Mouse (Mus musculus) retina, postnatal 7 days (tissue): ENCODE measurements around the gene Celf6.
A peak's percentile ranks its signal among the peaks of the same experiment; 100 is the strongest.

ENCODE experiments used
- DNase-seq: peaks from one replicate; pipeline ENCODE4 v3.0.0-alpha.2; 2012; ENCODE audit warnings: low read depth, low spot score

Gene Celf6

GRCm38 (mm10) chr9:59577844-59578504 is at the start of gene Celf6:
Gene Celf6 (plus strand): TSS chr9:59577917.
- DNase-seq = peak; percentile 98

GRCm38 (mm10) chr9:59528274-59528673 is 49.4 kb upstream of the Celf6 start:
- no peak for DNase-seq

GRCm38 (mm10) chr9:59531645-59532044 is 46.1 kb upstream of the Celf6 start:
- DNase-seq = no peak

GRCm38 (mm10) chr9:59533422-59533821 is 44.3 kb upstream of the Celf6 start:
- no peak for DNase-seq

GRCm38 (mm10) chr9:59533889-59534288 is 43.8 kb upstream of the Celf6 start:
- DNase-seq = no peak

- no peak for DNase-seq
These were observed 40.1 kb upstream of the Celf6 start for GRCm38 (mm10) chr9:59537651-59538050.

- DNase-seq = peak; percentile 73
These were observed 38.1 kb upstream of the Celf6 start, which contains the start of the genes Hexa and Tmem202 for GRCm38 (mm10) chr9:59539441-59540137. Gene Hexa (plus strand): TSS chr9:59539540. Gene Tmem202 (minus strand): TSS chr9:59539847.

- no peak for DNase-seq
These were observed 36.1 kb upstream of the Celf6 start for GRCm38 (mm10) chr9:59541617-59542016.

- DNase-seq = no peak
These were observed 34.9 kb upstream of the Celf6 start for GRCm38 (mm10) chr9:59542766-59543324.

- DNase-seq = no peak
These were observed 33.0 kb upstream of the Celf6 start for GRCm38 (mm10) chr9:59544739-59545138.

- no peak for DNase-seq
These were observed 29.8 kb upstream of the Celf6 start for GRCm38 (mm10) chr9:59547869-59548268.

GRCm38 (mm10) chr9:59548961-59549487 is 28.7 kb upstream of the Celf6 start:
- no peak for DNase-seq

- DNase-seq = no peak
These were observed 27.6 kb upstream of the Celf6 start for GRCm38 (mm10) chr9:59550077-59550476.

- DNase-seq = no peak
These were observed 26.7 kb upstream of the Celf6 start for GRCm38 (mm10) chr9:59551017-59551416.

- DNase-seq = no peak
These were observed 26.1 kb upstream of the Celf6 start for GRCm38 (mm10) chr9:59551620-59552031.

GRCm38 (mm10) chr9:59552610-59553009 is 25.1 kb upstream of the Celf6 start:
- DNase-seq = no peak

- no peak for DNase-seq
These were observed 24.0 kb upstream of the Celf6 start for GRCm38 (mm10) chr9:59553719-59554118.

GRCm38 (mm10) chr9:59565600-59565999 is 12.1 kb upstream of the Celf6 start:
- DNase-seq = peak; percentile 61

GRCm38 (mm10) chr9:59567111-59567510 is 10.6 kb upstream of the Celf6 start:
- DNase-seq = peak; percentile 57

GRCm38 (mm10) chr9:59571852-59572251 is 5.9 kb upstream of the Celf6 start:
- no peak for DNase-seq

GRCm38 (mm10) chr9:59577401-59577800 is 316 bp upstream of the Celf6 start:
- DNase-seq = no peak

GRCm38 (mm10) chr9:59578505-59578867 is 769 bp downstream of the Celf6 start:
- DNase-seq = no peak
